Mouse (Mus musculus) heart, embryonic 13.5 days (tissue): ENCODE measurements around the gene Adamtsl1. TPM values are rescaled to one million over a fixed set of nuclear protein-coding genes. Genes with fewer than 3 reads are reported as not detected.

Experiments
- ATAC-seq: fragments of 200-750 bp; cut with Nextera tagmentation; 2 replicates; pipeline ENCODE4 v1.8.0; 2017; ENCODE audit warnings: moderate TSS enrichment; ENCODE audit not compliant: insufficient number of reproducible peaks, low FRiP score, low TSS enrichment; ENCODE audit errors: extremely low read depth
- H3K27ac ChIP-seq: fragments of 300-500 bp; sonication (generic); replicated peaks from 2 replicates; pipeline ENCODE4 v1.5.1; 2015; ENCODE audit warnings: moderate library complexity, mild to moderate bottlenecking, inconsistent platforms
- H3K27me3 ChIP-seq: fragments of 300-500 bp; sonication (generic); replicated peaks from 2 replicates; pipeline ENCODE4 v1.6.1; 2015; ENCODE audit warnings: mild to moderate bottlenecking, inconsistent platforms
- H3K36me3 ChIP-seq: fragments of 300-500 bp; sonication (generic); 2 replicates; pipeline ENCODE4 v1.6.1; 2015; ENCODE audit warnings: mild to moderate bottlenecking, inconsistent platforms
- H3K4me1 ChIP-seq: fragments of 300-500 bp; sonication (generic); 2 replicates; pipeline ENCODE4 v1.6.1; 2015; ENCODE audit warnings: inconsistent platforms
- H3K4me2 ChIP-seq: fragments of 300-500 bp; sonication (generic); 2 replicates; pipeline ENCODE4 v1.6.1; 2015; ENCODE audit warnings: inconsistent platforms, mild to moderate bottlenecking, moderate library complexity
- H3K4me3 ChIP-seq: fragments of 300-500 bp; sonication (generic); 2 replicates; pipeline ENCODE4 v1.5.1; 2015; ENCODE audit warnings: moderate library complexity, mild to moderate bottlenecking, inconsistent platforms
- H3K9ac ChIP-seq: fragments of 300-500 bp; sonication (generic); 2 replicates; pipeline ENCODE4 v1.6.1; 2015; ENCODE audit warnings: inconsistent platforms, mild to moderate bottlenecking, moderate library complexity
- H3K9me3 ChIP-seq: fragments of 300-500 bp; sonication (generic); 2 replicates; pipeline ENCODE4 v1.6.1; 2016; ENCODE audit warnings: inconsistent platforms
- whole genome bisulfite sequencing: fragments of 180-500 bp; shearing (Covaris S2); methylation state at CpG from one replicate; pipeline ENCODE4 v1.1.7; 2015; ENCODE audit warnings: mixed read lengths; 5-methylcytosine and 5-hydroxymethylcytosine counted together
- polyA plus RNA-seq: library from polyadenylated mRNA; unstranded; fragments of >200 nt; fragmentation: Nextera tagmentation; extraction: Ambion mirVana; gene quantifications from 2 replicates; pipeline ENCODE4 v1.2.1, GENCODE M21; 2015

Gene Adamtsl1
- polyA plus RNA-seq, 1 experiment from 2014 or later, result 11.9 TPM

- H3K27me3 ChIP-seq, result no peaks in the 10 kb centered on the region
- peaks cover 11% of the 10 kb centered on the region for H3K4me1 ChIP-seq
- ATAC-seq, result no peak
- no peak overlapping the region for H3K4me3 ChIP-seq
- no peak overlapping the region for H3K9ac ChIP-seq
- H3K36me3 ChIP-seq, result no peaks in the 10 kb centered on the region
- H3K9me3 ChIP-seq, result no peaks in the 10 kb centered on the region
- H3K4me2 ChIP-seq, result no peak overlapping the region
- 51% methylated on average over 10 of the region's 10 CpGs for WGBS
- no peak overlapping the region for H3K27ac ChIP-seq
Measured at GRCm38 (mm10) chr4:86020372-86021090, 506.6 kb downstream of the Adamtsl1 start.

- peaks cover 10% of the 10 kb centered on the region for H3K4me1 ChIP-seq
- WGBS, result 51% methylated on average over 8 of the region's 8 CpGs
- no peaks in the 10 kb centered on the region for H3K27me3 ChIP-seq
- no peaks in the 10 kb centered on the region for H3K9me3 ChIP-seq
- no peak overlapping the region for H3K27ac ChIP-seq
- H3K36me3 ChIP-seq, result no peaks in the 10 kb centered on the region
- ATAC-seq, result no peak
- no peak overlapping the region for H3K9ac ChIP-seq
- H3K4me2 ChIP-seq, result no peak overlapping the region
- H3K4me3 ChIP-seq, result no peak overlapping the region
Measured at GRCm38 (mm10) chr4:86024573-86025160, 510.7 kb downstream of the Adamtsl1 start.

GRCm38 (mm10) chr4:86029486-86029885, 515.5 kb downstream of the Adamtsl1 start:
- WGBS, result 73% methylated on average over 6 of the region's 6 CpGs
- ATAC-seq, result no peak
- H3K4me3 ChIP-seq, result no peak overlapping the region
- H3K27ac ChIP-seq, result no peak overlapping the region
- no peak overlapping the region for H3K9ac ChIP-seq
- peaks cover 11% of the 10 kb centered on the region; the same call in 1 of the 2 replicates for H3K4me1 ChIP-seq
- H3K9me3 ChIP-seq, result no peaks in the 10 kb centered on the region
- H3K36me3 ChIP-seq, result no peaks in the 10 kb centered on the region
- H3K27me3 ChIP-seq, result no peaks in the 10 kb centered on the region
- H3K4me2 ChIP-seq, result no peak overlapping the region

- no peak overlapping the region for H3K9ac ChIP-seq
- no peaks in the 10 kb centered on the region for H3K36me3 ChIP-seq
- peaks cover 11% of the 10 kb centered on the region; the same call in 1 of the 2 replicates for H3K4me1 ChIP-seq
- no peak overlapping the region for H3K4me3 ChIP-seq
- H3K4me2 ChIP-seq, result no peak overlapping the region
- H3K27ac ChIP-seq, result no peak overlapping the region
- 39% methylated on average over 3 of the region's 3 CpGs for WGBS
- no peak for ATAC-seq
- H3K9me3 ChIP-seq, result no peaks in the 10 kb centered on the region
- no peaks in the 10 kb centered on the region for H3K27me3 ChIP-seq
Measured at GRCm38 (mm10) chr4:86030208-86030607, 516.2 kb downstream of the Adamtsl1 start.

GRCm38 (mm10) chr4:86031041-86031440, 517.1 kb downstream of the Adamtsl1 start:
- H3K27me3 ChIP-seq, result no peaks in the 10 kb centered on the region
- peaks cover 11% of the 10 kb centered on the region; the same call in 1 of the 2 replicates for H3K4me1 ChIP-seq
- H3K27ac ChIP-seq, result no peak overlapping the region
- ATAC-seq, result no peak
- 53% methylated on average over 8 of the region's 8 CpGs for WGBS
- no peaks in the 10 kb centered on the region for H3K9me3 ChIP-seq
- no peak overlapping the region for H3K9ac ChIP-seq
- H3K36me3 ChIP-seq, result no peaks in the 10 kb centered on the region
- H3K4me2 ChIP-seq, result no peak overlapping the region
- H3K4me3 ChIP-seq, result no peak overlapping the region

- no peak for ATAC-seq
- no peaks in the 10 kb centered on the region for H3K36me3 ChIP-seq
- H3K4me1 ChIP-seq, result 0 out of 2 replicates have a peak, but pooled peaks cover 4% of the 10 kb centered on the region
- 44% methylated on average over 8 of the region's 8 CpGs for WGBS
- no peaks in the 10 kb centered on the region for H3K9me3 ChIP-seq
- no peak overlapping the region for H3K27ac ChIP-seq
- no peak overlapping the region for H3K4me3 ChIP-seq
- no peaks in the 10 kb centered on the region for H3K27me3 ChIP-seq
- H3K9ac ChIP-seq, result no peak overlapping the region
- no peak overlapping the region for H3K4me2 ChIP-seq
Measured at GRCm38 (mm10) chr4:86040921-86041320, 526.9 kb downstream of the Adamtsl1 start.

GRCm38 (mm10) chr4:86045448-86045847, 531.5 kb downstream of the Adamtsl1 start:
- WGBS, result 84% methylated on average over 6 of the region's 6 CpGs
- Histone ChIP-seq H3K4me1 (0 out of 2 replicates have a peak, but pooled peaks cover 4% of the 10 kb centered on the region), H3K4me3 (no peak overlapping the region), H3K27ac (no peak overlapping the region), H3K9me3 (no peaks in the 10 kb centered on the region), H3K9ac (no peak overlapping the region), H3K4me2 (no peak overlapping the region), H3K36me3 (no peaks in the 10 kb centered on the region), H3K27me3 (no peaks in the 10 kb centered on the region)
- no peak for ATAC-seq

- Histone ChIP-seq H3K27ac (no peak overlapping the region), H3K4me3 (no peak overlapping the region), H3K27me3 (no peaks in the 10 kb centered on the region), H3K4me1 (0 out of 2 replicates have a peak, but pooled peaks cover 4% of the 10 kb centered on the region), H3K9ac (no peak overlapping the region), H3K36me3 (no peaks in the 10 kb centered on the region), H3K9me3 (no peaks in the 10 kb centered on the region), H3K4me2 (no peak overlapping the region)
- 60% methylated on average over 6 of the region's 6 CpGs for WGBS
- ATAC-seq, result no peak
Measured at GRCm38 (mm10) chr4:86045876-86046275, 531.9 kb downstream of the Adamtsl1 start.

GRCm38 (mm10) chr4:86046881-86047280, 532.9 kb downstream of the Adamtsl1 start:
- no peak overlapping the region for H3K4me3 ChIP-seq
- H3K27ac ChIP-seq, result no peak overlapping the region
- H3K36me3 ChIP-seq, result no peaks in the 10 kb centered on the region
- 84% methylated on average over 1 of the region's 1 CpGs for WGBS
- ATAC-seq, result no peak
- no peak overlapping the region for H3K9ac ChIP-seq
- no peaks in the 10 kb centered on the region for H3K27me3 ChIP-seq
- no peaks in the 10 kb centered on the region for H3K9me3 ChIP-seq
- H3K4me2 ChIP-seq, result no peak overlapping the region
- no peaks in the 10 kb centered on the region for H3K4me1 ChIP-seq

- WGBS, result 1% methylated on average over 20 of the region's 20 CpGs
- ATAC-seq, result peak; percentile 81
- H3K27ac ChIP-seq, result peak overlapping the region; percentile 72
Measured at GRCm38 (mm10) chr4:86053487-86054237, 539.7 kb downstream of the Adamtsl1 start.

GRCm38 (mm10) chr4:86060614-86061013, 546.6 kb downstream of the Adamtsl1 start:
- Histone ChIP-seq H3K9ac (no peak overlapping the region), H3K36me3 (no peaks in the 10 kb centered on the region), H3K27ac (no peak overlapping the region), H3K4me2 (no peak overlapping the region), H3K4me1 (0 out of 2 replicates have a peak, but pooled peaks cover 7% of the 10 kb centered on the region), H3K9me3 (no peaks in the 10 kb centered on the region), H3K27me3 (no peaks in the 10 kb centered on the region), H3K4me3 (no peak overlapping the region)
- 77% methylated on average over 4 of the region's 4 CpGs for WGBS
- ATAC-seq, result no peak

More at GRCm38 (mm10) chr4:86053487-86054237, 539.7 kb downstream of the Adamtsl1 start:
- Histone ChIP-seq H3K9me3 (no peaks in the 10 kb centered on the region), H3K9ac (peak overlapping the region; percentile 80), H3K4me3 (peak overlapping the region; percentile 61), H3K27me3 (no peaks in the 10 kb centered on the region), H3K4me1 (peaks cover 20% of the 10 kb centered on the region; the same call in 1 of the 2 replicates), H3K4me2 (peak overlapping the region; percentile 69), H3K36me3 (no peaks in the 10 kb centered on the region)
